In the genomic region with DNA sequence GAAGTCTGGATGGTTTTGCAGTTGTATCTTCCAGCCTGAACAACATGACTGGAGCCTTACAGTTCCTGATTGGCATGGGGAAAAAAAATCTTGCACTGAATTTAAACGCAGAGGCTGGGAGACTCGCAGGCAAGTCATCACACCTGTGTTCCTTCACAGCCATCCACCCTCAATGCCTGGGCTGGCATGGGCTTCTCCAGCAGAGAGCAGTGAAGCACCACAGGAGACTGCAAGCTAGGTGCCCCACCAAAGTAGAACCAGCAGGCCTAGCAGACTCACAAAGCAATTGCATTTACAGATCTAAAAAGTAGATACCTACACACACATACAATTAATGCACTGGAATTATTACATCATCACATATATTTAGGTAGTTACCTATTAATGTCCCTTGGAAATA, we compare ENCODE assay signal across 12 mouse cellular contexts. TPM values are rescaled to one million over a fixed set of nuclear protein-coding genes. Genes with fewer than 3 reads are reported as not detected.
A peak's percentile ranks its signal among the peaks of the same experiment; 100 is the strongest.
DNase-seq lines count a peak whose midpoint lies in the region; ATAC-seq and TF ChIP-seq lines count a peak whose summit lies in the region.
"Had no signal": no experiment of that assay in that cellular context is flagged by ENCODE, and none has a peak within 500 bp of the region (broad histone marks: within the 10 kb centered on the region; RNA-seq: fewer than 3 reads in every experiment).

No protein-coding gene starts in this region.

- no peak for TF ChIP-seq POLR2A in kidney, adult 2 months (IDR thresholded peaks at IDR 0.05; ENCODE audit: low read depth, low read length)

- peak; percentile 46; the same call in 1 of the 2 replicates for TF ChIP-seq CTCF in kidney, adult 2 months (conservative IDR thresholded peaks at IDR 0.05; ENCODE audit: insufficient read depth, insufficient read length, low read depth, low read length)

- no peak overlapping the region for H3K27ac ChIP-seq in kidney, adult 2 months (ENCODE audit: insufficient read depth, low read depth, low read length)
- H3K27ac ChIP-seq in kidney, embryonic 16.5 days (ENCODE audit: low read length), result no peak overlapping the region
- H3K27ac ChIP-seq in midbrain, embryonic 14.5 days (replicated peaks; ENCODE audit: low read depth, low read length), result no peak overlapping the region
- no peak overlapping the region for H3K27ac ChIP-seq in midbrain, embryonic 11.5 days (ENCODE audit: low read depth, low read length)

- 33% methylated on average over 2 of the region's 2 CpGs for WGBS in kidney, adult 2 months
- 45% methylated on average over 2 of the region's 2 CpGs for WGBS in kidney, embryonic 16.5 days
- WGBS in midbrain, embryonic 14.5 days, result 83% methylated on average over 2 of the region's 2 CpGs
- WGBS in midbrain, embryonic 11.5 days, result 91% methylated on average over 2 of the region's 2 CpGs

- no peak for ATAC-seq in kidney, embryonic 16.5 days (ENCODE audit: low FRiP score, low TSS enrichment)
- ATAC-seq in midbrain, embryonic 14.5 days (ENCODE audit: low FRiP score, low TSS enrichment), result no peak
- ATAC-seq in midbrain, embryonic 11.5 days (ENCODE audit: low FRiP score), result no peak
- ATAC-seq in megakaryocyte progenitor cell, adult 5-6 weeks (replicated peaks; ENCODE audit: poor library complexity), result 0 out of 2 replicates have a peak, but pooled peaks have one; percentile 21

- 0 out of 2 replicates have a peak, but pooled peaks cover 4% of the 10 kb centered on the region for H3K4me1 ChIP-seq in kidney, adult 2 months (ENCODE audit: control insufficient read depth, insufficient read depth, low read length)
- H3K4me1 ChIP-seq in kidney, embryonic 16.5 days (ENCODE audit: insufficient read depth, low read length), result peaks cover 87% of the 10 kb centered on the region
- H3K4me1 ChIP-seq in midbrain, embryonic 14.5 days (ENCODE audit: control insufficient read depth, insufficient read depth, low read length), result peaks cover 8% of the 10 kb centered on the region; the same call in 1 of the 2 replicates
- H3K4me1 ChIP-seq in midbrain, embryonic 11.5 days (ENCODE audit: control insufficient read depth, insufficient read depth, low read length), result peaks cover 4% of the 10 kb centered on the region; the same call in 1 of the 2 replicates

- no peak overlapping the region for H3K4me2 ChIP-seq in kidney, embryonic 16.5 days (replicated peaks; ENCODE audit: low read depth, low read length)
- no peak overlapping the region for H3K4me2 ChIP-seq in midbrain, embryonic 14.5 days (ENCODE audit: low read length)
- H3K4me2 ChIP-seq in midbrain, embryonic 11.5 days, result no peak overlapping the region
- H3K4me2 ChIP-seq: hindbrain, embryonic 12.5 days had no signal

- no peaks in the 10 kb centered on the region for H3K36me3 ChIP-seq in kidney, adult 2 months (ENCODE audit: control insufficient read depth, insufficient read depth, low read length)
- peaks cover 3% of the 10 kb centered on the region; the same call in 1 of the 2 replicates for H3K36me3 ChIP-seq in kidney, embryonic 16.5 days (ENCODE audit: insufficient read depth, low read length)
- no peaks in the 10 kb centered on the region for H3K36me3 ChIP-seq in midbrain, embryonic 14.5 days (ENCODE audit: control insufficient read depth, insufficient read depth, low read length)
- no peaks in the 10 kb centered on the region for H3K36me3 ChIP-seq in midbrain, embryonic 11.5 days (ENCODE audit: control insufficient read depth, insufficient read depth, low read length)
- H3K36me3 ChIP-seq: hindbrain, embryonic 12.5 days had no signal

- no peak overlapping the region for H3K9ac ChIP-seq in kidney, embryonic 16.5 days (replicated peaks; ENCODE audit: low read length)
- H3K9ac ChIP-seq in midbrain, embryonic 14.5 days (replicated peaks; ENCODE audit: low read length), result no peak overlapping the region
- no peak overlapping the region for H3K9ac ChIP-seq in midbrain, embryonic 11.5 days (ENCODE audit: low read length)
- H3K9ac ChIP-seq: hindbrain, embryonic 12.5 days had no signal

- H3K4me3 ChIP-seq in kidney, adult 2 months (ENCODE audit: insufficient read depth, low read depth, low read length), result no peak overlapping the region
- H3K4me3 ChIP-seq in kidney, embryonic 16.5 days (ENCODE audit: low read length), result no peak overlapping the region
- no peak overlapping the region for H3K4me3 ChIP-seq in midbrain, embryonic 14.5 days (replicated peaks; ENCODE audit: low read depth, low read length)
- no peak overlapping the region for H3K4me3 ChIP-seq in midbrain, embryonic 11.5 days (ENCODE audit: low read depth, low read length)
- H3K4me3 ChIP-seq: hindbrain, embryonic 12.5 days had no signal

- H3K9me3 ChIP-seq in kidney, embryonic 16.5 days (ENCODE audit: low read length), result no peaks in the 10 kb centered on the region
- no peaks in the 10 kb centered on the region for H3K9me3 ChIP-seq in midbrain, embryonic 14.5 days (ENCODE audit: control insufficient read depth, low read length)
- H3K9me3 ChIP-seq in midbrain, embryonic 11.5 days (ENCODE audit: control insufficient read depth, low read length), result no peaks in the 10 kb centered on the region
- H3K9me3 ChIP-seq: hindbrain, embryonic 12.5 days had no signal

- peak; percentile 14 for DNase-seq in embryo, embryonic 10 days (ENCODE audit: low spot score)
- DNase-seq in embryo, embryonic 11 days, result no peak
- no peak for DNase-seq in kidney, adult 2 months
- peak; percentile 56 for DNase-seq in midbrain, embryonic 14.5 days
- no peak for DNase-seq in midbrain, embryonic 11.5 days (ENCODE audit: low spot score, missing footprints)
- no peak for DNase-seq in cerebellum, postnatal 25 days
- DNase-seq: gastrocnemius, postnatal 10 days; lung, adult 18-20 months had no signal

- no peaks in the 10 kb centered on the region; the same call in 1 of the 2 replicates for H3K27me3 ChIP-seq in kidney, adult 2 months (replicated peaks; ENCODE audit: control insufficient read depth, insufficient read depth, low read length)
- no peaks in the 10 kb centered on the region for H3K27me3 ChIP-seq in kidney, embryonic 16.5 days (ENCODE audit: insufficient read depth, low read length)
- no peaks in the 10 kb centered on the region for H3K27me3 ChIP-seq in midbrain, embryonic 14.5 days (ENCODE audit: control insufficient read depth, insufficient read depth, low read length)
- no peaks in the 10 kb centered on the region for H3K27me3 ChIP-seq in midbrain, embryonic 11.5 days (ENCODE audit: control insufficient read depth, insufficient read depth, low read length)
- H3K27me3 ChIP-seq: hindbrain, embryonic 12.5 days had no signal

RNA-seq across cellular contexts. Expression of a gene that starts 44.8 kb away (rescaled TPM):
- polyA plus RNA-seq in kidney, adult 2 months (2012; rRNA removed), result 0.09 and 0.10 TPM in 2 replicates
- 15.4 and 21.2 TPM in 2 replicates for polyA plus RNA-seq in kidney, embryonic 16.5 days (2015; fragmentation: Nextera tagmentation; extraction: Ambion mirVana)
- 2.4 and 2.6 TPM in 2 replicates for polyA plus RNA-seq in midbrain, embryonic 14.5 days (2014; fragmentation: Nextera tagmentation; extraction: Ambion mirVana)
- 22.9 and 23.2 TPM in 2 replicates for polyA plus RNA-seq in midbrain, embryonic 11.5 days (2014; fragmentation: Nextera tagmentation; extraction: Ambion mirVana)
- total RNA-seq in megakaryocyte progenitor cell, adult 5-6 weeks (2015), result 2.9 and 4.3 TPM in 2 replicates
- total RNA-seq in megakaryocyte progenitor cell, adult 5-6 weeks (2017), result 0.50 and 1.4 TPM in 2 replicates
- total RNA-seq: monocyte, adult 5-6 weeks had no signal

Comparison
In these comparisons a context has a peak if more than half of its experiments do, and no peak if none do; other contexts are left out.
1. DNase-seq: peak in embryo, embryonic 10 days (single experiment) and midbrain, embryonic 14.5 days (single experiment); none in embryo, embryonic 11 days (single experiment), kidney, adult 2 months (single experiment), midbrain, embryonic 11.5 days (single experiment) and cerebellum, postnatal 25 days (0 of 2).